Mouse (Mus musculus) liver, postnatal 0 days (tissue): ENCODE measurements around the gene Tmem53.

Experiments used
- CTCF ChIP-seq: sonication (generic); IDR thresholded peaks from 2 replicates; pipeline ENCODE4 v1.5.1; 2016; ENCODE audit warnings: antibody characterized with exemption, low read depth
- EP300 ChIP-seq: IDR thresholded peaks from 2 replicates; pipeline ENCODE4 v1.6.1; 2016; ENCODE audit warnings: antibody characterized with exemption, low read depth, mild to moderate bottlenecking

GRCm38 (mm10) chr4:117297819-117298218 lies 46.1 kb downstream of the Tmem53 start:
- TF ChIP-seq CTCF (no peak), EP300 (no peak)
